Mouse (Mus musculus) gastrocnemius, postnatal 25 days (tissue): Measurements from ENCODE around the gene Fbxo44. TPM values are rescaled to one million over a fixed set of nuclear protein-coding genes. Genes with fewer than 3 reads are reported as not detected.

Experiments
- DNase-seq: peaks from one replicate; pipeline ENCODE4 v3.0.0; 2022
- total RNA-seq, 2 experiments: library from RNA; stranded (reverse); gene quantifications; 1 replicate in 1 of 2; 2 replicates in 1 of 2; pipeline ENCODE4 v1.2.3; 2021

The Fbxo44 gene
- total RNA-seq, 2 experiments from 2014 or later, result 6.4 to 7.1 TPM

DNA sequence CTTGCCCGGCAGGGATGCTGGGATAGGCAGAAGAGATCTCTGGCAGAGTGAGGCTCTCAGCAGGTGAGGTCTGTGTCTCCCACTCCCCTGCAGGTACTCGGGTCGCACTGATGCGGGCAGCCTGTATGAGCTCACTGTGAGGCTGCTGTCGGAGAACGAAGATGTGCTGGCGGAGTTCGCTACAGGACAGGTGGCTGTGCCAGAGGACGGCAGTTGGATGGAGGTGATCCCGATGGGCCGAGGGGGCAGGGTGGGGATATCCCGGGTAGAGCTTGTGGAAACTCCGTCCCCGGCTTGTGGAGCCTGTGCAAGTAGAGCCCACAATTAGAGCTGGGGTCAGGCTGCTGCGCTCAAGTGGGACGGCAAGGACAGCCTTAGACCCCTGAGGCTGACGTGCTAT is 5.3 kb upstream of the Fbxo44 start:
- no peak for DNase-seq

DNA sequence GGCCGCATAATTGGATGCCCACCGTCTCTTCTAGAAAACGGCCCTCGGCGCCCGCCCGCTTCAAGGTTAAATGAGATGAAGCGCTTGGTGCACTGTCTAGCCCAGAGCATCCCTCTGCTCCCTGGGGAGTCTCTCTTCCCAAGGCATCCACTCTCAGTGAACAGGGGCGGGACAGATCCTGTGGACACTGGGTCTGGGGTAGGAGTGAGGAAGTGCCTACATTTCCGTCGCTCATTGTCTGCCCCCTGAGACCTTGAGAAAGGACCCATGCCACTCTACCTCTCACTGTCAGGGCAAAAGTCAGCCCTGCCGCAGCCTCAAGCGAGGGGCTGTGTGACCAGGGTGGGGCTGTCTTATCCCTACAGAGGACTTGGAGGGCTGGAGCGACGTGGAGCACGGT is 4.2 kb upstream of the Fbxo44 start:
- no peak for DNase-seq

DNA sequence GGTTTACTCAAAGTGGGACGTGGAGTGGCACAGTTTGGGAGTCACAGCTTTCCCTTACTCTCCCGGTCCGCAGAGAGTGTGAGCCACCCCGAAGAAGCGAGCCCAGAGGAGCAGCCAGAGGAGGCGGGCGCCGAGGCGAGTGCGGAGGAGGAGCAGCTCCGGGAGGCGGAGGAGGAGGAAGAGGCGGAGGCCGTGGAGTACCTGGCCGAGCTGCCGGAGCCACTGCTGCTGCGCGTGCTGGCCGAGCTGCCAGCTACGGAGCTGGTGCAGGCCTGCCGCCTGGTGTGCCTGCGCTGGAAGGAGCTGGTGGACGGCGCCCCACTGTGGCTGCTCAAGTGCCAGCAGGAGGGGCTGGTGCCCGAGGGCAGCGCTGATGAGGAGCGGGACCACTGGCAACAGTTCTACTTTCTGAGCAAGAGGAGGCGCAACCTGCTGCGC is 3.7 kb upstream of the Fbxo44 start:
- DNase-seq, result peak; percentile 75

DNA sequence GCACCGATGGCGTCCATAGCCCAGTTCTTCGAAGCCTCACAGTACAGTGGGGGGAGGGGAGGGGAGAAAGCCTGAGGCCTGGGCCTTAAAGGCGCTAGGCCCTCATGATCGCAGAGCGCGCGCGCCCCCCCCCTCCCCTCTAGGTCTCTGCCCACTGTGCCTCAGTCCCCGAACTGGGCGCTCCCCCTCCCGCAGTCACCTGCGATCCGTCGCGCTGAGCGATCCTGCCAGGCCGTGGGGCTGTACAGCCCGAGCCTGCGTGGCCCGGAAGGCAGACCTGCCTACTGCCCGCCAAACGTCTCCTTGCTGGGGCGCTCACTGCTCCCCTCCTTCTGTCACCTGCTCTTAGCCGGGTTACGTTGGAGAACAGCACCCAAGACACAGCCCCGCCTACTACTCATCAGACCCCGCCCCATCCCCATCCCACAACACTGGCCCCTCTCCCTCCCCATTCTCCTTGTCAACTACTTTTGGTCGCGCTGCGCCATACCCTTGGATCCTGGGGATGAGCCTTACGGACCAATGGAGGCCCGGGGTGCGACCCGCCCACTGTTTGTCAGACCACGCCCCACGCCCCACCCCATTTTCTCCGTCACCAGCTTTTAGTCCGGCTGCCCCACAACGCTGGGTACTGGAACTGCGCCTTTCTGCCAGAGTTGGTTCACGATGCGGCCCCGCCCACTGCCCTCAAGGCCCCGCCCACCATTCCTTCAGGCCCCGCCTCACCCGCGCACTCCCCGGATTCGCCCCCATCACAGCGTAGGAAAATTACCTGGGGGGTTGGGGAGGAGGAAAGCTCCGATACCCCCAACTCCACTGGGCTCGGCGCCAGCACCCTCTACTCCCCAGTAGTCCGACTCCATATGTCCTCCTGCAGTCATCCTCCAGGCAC is 492 bp downstream of the Fbxo44 start:
- DNase-seq, result peak; percentile 87

DNA sequence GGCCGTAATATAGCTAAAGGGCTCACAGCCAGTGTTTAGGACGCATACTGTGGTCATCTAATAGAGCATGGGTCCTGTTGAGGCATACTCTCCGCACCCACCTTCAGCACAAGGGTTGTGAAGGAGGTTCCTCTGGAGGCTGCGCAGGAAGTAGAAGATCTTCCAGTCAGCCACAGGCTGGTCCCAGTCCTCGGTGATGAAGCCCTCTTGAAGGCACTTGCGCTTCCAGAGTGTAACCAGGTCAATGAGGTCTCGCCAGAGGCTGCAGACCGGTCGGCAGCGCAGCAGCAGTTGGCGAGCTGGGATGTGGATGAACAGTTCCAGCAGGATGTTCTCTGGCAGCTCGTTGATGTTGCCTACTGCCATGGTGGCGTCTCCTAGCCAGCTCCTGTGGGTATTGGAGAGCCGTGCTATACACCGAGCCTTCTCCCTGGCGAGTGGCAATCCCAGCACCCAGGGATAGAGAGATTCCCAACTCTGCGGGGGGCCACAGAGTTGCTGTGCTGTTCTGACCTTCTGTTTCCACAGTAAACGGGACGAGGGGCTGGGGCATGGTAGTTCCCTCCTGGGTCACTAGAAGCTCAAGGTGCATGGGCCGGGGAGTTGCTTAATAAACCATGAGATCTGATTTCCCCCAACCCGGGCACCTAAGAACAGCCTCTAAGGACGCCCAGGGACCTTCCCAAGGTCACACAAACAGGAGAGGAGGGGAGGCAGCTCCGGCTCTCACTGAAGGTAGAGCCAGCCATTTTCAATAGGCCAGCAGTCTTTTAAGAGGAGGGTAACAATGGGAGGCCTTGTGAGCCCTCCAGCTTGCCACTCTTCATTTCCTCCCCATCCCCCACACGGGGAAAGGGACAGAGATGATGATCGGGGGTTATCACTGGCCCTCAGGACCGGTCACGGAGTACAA is 1.6 kb downstream of the Fbxo44 start:
- DNase-seq, result no peak

DNA sequence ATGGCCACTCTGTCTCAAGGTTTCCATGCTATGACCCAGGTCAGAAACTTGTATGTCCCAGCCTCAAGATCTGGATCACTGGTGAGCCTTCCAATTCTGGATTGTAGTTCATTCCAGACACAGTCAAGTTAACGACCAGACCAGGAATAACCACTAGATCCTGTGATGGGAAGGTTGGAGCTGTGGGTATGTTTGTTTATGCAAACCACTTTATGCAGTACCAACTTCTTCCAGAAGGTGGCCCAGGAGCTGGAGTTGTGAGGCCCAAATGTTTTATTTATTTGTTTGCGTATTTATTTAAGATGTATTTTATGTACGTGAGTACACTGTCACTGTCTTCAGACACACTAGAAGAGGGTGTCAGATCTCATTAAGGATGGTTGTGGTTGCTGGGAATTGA is 5.3 kb downstream of the Fbxo44 start:
- DNase-seq, result no peak

DNA sequence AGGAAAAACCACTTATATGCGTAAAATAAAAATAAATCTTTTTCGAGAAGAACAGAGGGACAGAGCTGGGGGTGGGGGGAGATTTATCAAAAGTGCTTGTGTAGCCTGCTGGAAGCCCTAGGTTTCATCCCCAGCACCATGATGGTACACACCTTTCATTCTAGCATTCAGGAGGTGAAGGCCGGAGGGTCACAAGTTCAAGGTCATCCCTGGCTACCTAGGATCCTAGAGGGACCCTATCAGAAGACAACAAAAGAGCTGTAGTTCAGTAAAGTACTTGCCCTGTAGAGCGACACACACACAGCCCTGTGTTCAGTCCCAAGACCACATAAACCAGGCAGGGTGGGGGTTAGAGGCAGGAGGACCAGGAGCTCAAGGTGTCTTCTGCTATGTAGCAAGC is 6.3 kb downstream of the Fbxo44 start:
- DNase-seq, result no peak

DNA sequence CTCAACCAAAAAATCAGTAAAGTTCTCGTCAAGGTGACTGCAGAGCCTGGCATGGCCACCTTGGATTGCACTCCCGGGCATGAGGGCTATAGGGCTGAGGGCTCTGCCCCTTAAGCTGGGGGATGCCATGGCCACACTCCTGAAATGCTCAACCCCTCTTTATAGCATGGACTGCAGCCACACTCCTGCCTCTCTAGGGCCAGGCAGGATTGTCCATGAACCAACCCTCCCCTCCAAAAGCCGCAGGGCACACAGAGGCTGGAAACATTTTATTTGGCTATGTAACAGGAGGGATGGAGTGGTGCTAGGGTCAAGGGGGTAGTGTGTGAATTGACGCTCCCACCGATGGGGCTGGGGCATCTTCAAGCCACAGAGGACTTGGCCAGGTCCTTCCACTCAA is 7.7 kb downstream of the Fbxo44 start:
- no peak for DNase-seq

DNA sequence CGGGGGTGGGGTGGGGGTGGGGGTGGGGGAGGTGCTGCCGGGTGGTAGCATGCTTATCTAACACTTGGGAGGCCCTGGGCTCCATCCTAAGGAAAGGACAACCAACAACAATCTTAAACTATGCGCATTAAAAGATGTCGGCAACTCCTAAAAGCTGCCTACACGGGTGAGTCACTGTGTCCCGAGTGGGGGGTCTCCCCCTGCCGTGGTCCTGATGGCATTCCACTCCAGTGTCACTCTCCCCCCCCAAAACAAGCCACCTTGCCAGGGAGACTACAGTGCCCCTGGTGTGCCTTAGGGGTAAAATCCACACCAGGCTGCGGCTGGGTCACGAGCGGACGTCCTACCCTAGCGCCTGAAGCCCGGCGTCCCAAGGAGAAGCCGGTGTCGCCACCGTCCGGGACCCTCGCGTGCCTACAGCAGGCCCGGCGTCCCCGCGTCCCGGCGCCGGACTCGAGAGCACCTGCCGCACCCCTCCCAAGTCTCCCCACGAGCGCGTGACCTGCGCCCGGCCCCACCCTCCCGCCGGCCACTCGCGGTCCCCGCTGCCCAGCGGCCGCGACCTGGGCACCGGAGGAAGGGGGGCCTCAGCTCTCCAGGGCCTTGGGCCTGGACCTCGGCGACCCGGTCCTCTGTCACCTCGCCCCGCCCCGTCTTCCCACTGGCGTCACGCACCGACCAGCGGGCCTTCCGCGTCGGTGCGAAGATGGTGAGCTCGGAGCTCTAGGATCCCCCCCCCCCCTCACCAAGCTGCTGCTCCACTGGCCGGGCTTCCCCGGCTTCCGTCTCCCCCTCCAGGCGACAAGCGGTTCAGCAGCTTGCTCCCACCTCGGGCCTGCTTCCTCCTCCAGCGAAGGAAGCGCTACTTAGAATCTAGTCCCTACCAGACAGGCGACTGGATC is 8.8 kb downstream of the Fbxo44 start, which contains the start of gene Fbxo6:
Gene Fbxo6, minus strand, starts transcription at position 874 of the 902 bp plus-strand sequence.
- DNase-seq, result peak; percentile 91

DNA sequence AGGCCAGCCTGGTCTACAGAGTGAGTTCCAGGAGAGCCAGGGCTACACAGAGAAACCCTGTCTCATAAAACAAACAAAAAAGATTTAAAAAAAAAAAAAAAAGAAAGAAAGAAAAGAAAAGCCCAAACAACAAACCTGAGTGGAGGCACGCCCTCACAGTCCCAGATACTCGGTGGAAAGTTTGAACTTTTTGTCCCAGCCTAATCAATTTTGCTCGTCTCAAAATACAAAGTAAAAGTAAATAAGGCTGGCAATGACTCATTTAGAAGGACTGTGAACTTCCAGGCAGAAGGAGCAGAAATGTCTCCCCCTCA is 9.4 kb downstream of the Fbxo44 start:
- DNase-seq, result no peak

DNA sequence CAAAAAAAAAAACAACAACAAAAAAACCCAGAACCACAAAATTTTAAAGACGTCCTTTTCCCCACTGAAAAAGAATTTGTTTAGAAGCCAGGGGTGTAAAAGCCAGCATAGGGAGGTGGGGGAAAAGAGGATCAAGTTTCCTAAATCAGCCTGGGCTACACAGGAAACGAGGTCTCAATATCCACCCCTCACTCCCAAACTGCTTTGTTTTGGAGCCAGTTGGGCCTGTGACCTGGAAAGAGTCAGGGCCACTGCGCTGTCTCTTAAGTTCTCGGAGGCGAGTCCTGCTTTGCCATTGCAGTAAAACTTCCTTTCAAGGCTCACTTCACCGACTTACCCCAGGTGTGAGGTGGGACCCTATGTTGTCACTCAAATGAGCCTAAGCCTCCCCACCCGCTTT is 10.0 kb downstream of the Fbxo44 start:
- DNase-seq, result no peak

DNA sequence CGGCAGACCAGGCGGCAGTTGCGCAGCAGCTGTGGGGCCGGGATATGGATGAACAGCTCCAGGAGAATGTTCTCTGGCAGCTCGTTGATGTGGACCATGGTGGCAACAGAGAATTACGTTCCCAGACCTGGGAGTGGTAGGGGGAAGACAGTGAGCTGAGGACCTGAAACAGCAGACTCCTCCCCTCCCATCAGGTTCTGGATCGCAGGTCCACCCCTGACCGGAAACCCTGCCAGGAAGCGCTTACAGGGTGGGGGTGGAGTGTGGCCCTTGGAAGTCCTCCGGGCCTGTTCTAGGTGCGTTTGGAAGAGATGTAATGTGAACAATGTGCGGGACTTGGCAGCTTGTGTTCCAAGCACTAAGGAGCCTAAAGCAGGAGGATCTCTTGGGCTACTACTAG is 10.7 kb downstream of the Fbxo44 start:
- no peak for DNase-seq

DNA sequence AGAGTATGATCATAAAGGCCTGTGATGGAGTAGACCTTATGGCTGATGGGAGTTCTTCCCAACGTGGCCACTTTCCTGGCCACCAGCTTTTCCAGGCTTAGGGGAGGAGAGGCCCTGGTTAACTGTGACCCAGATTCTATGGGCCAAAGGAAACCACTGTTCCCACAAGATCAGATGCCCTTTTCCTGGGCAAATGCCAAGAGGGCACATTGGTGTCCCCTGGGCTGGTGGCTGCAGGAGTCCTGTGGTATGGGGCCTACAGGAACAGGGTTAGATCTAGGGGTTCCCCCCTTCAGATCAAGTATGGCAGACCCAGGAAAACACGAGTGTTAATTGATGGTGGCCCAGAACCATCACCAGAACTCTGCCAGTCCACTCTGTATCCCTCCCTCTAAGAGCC is 12.6 kb downstream of the Fbxo44 start:
- no peak for DNase-seq

DNA sequence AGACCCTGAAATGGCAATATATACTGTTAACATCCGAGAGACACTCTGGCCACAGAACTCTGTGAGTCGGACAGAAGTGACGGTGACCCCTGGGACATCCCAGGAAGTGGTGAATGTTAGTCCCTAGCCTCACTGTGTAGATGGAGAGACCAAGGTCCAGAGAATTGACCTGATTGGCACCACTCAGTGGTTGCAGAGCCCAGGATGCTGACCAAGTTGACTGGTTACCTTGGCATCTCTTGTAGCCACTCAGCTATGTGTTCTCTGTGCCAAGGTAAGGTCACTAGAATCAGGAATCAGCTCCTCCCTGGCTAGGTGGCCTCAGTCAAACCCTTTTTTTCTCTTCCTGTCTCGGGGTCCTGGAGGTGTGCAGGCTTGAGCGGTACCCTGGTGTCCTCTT is 16.6 kb downstream of the Fbxo44 start:
- no peak for DNase-seq

DNA sequence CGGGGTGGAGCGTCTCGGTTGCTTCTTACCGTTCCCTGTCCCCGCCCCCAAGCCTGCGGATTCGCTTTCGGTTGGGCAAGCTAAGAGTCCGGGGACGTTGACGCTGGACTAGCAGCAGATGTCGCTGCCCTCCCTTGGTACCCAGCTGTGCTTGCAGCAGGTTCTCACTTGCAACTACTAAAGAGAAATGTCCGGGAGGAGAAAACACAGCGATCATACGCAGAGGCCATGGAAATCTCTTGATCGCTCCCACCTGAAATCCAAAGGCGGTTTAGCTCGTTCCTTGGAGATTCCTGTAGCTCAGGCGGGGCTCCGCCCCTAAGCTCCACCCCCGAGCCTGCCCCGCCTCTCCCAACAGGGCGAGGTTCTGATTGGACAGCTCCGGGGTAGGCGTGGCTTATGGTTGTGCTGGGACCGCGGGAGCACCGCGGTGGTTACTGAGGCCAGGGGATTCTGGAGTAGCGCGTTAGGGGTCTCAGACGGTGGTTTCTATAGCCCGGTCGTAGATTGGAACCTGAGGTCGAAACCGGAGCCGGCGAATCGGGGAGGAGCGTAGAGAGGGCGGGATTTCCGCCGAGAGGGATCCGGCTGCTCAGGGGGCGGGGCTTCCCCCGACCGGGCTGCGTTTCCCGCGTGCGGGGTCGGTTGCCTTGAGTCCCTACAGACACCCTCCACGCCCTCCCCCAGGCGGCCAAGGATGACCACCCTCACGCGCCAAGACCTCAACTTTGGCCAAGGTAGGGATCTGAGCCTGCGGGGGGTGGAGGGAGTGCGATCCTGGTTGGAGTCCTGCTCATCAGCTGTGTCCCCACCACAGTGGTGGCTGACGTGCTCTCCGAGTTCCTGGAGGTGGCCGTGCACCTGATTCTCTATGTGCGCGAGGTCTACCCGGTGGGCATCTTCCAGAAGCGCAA is 19.9 kb downstream of the Fbxo44 start:
- peak; percentile 89 for DNase-seq

DNA sequence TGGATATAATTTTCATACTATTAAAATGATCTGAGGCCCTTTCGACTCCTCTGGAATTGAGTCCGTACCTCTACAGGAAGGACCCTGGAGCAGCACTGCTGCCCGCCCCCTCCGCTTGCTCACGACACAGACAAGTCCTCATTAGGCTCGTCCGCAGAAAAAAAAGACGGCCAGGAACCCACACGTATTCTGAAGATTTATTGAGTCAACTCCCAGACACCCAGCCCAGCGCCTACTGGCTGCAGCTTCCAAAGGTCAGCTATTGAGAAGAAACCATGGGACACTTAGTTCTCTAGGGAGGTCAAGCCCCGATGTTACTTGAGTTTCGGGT is 20.6 kb downstream of the Fbxo44 start:
- no peak for DNase-seq

DNA sequence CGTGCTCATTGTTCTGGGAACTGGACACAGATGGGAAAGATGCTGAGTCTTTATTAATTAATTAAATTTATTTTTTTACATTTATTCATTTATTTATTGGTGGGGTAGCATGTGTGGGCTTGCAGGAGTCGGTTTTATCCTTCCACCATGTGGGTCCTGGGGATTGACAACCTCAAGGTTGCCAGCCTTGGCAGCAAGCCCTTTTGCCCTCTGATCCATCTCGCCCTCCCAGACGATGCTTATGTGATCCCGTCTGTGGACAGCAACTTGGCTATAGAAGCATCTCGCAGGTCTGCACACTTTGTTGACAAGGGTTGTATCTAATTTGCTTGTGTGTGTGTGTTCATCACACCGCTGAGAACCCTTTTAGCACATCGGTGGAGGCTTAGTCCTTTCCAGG is 22.8 kb downstream of the Fbxo44 start:
- DNase-seq, result no peak

DNA sequence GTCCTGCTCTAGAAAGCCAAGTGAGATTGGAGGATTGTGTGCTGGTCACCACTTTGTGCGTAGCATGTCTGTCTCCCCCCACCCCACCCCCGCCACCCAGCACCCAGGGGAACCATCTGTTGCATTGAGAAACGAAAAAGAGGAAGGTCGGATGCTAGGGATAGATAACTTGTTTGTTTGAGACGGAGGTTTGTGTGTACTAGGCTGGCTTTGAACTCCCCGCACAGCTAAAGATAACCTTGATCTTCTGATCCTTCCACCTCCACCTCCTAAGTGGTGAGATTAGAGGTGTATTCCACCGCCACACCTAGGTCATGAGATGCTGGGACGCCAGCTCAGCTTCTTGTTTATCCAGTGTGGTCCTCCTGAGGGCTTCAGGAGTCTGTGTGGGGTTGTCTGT is 25.3 kb downstream of the Fbxo44 start:
- no peak for DNase-seq

DNA sequence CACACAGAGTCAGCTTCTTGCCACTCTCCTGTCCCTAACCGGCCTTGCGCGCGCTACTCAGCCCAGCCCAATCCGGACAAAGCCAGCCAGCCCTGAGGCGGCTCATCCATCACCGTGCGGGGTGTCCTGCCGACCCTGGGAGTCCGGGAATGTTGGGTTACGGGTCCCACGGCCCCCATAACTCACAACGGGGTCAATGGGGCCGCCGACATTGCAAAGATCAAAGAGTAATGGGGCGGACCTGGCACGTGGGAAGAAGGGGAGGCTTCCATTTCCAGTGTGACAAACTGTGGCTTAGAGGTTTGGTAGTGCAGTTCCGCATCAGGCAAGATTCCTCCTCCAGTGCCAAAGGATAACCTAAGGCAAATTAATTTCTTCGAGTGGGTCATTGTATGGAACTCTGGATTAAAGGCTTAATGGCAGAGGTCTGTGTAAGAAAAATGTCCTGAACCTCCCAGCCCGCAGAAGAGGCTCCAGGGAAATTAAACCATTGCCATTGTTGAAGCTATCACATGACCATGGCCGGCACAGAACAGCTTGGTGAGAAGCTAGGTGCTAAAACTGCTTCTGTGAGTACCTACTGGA is 28.7 kb downstream of the Fbxo44 start:
- no peak for DNase-seq

DNA sequence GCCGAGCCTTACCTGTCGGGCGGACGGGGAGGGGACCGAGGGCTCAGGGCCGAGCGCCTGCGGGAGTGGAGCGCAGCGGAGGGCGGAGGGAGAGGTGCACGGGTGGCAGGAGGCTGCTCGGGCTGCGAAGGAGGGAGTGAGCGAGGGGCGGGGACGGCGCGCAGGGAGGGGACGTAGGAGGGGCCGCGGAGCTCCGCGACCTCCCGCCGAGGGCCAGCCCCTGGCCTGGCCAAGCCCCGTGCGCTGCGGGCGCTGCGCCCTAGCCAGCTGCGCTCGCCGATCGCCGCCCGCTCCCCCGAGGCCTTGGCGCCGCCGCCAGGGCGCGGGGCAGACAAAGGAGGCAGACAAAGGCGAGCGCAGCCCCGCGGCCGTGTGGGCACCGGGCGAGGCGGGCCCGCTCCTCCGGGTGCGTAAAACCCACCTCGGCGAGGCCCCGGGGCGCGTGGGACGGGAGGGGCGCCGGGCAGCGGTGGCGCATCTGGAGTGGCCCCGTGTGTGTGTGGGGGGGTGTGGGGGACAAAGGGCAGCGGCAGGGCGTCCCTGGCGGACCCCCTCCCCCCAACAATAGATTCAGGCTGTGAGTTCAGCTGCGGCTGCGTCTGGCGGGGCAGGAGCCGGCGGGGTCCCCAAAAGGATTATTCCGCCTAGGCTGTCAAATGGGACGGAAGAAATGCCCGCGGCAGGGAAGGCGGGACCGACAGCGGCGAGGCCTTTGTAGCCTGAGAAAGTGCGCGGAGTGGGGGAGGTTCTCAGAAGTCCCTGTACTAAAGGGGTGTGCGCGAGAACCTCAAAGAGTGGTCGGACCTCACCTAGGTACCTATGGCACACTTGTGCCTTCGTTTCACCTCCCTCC is 29.5 kb downstream of the Fbxo44 start, which contains the start of gene Draxin:
Gene Draxin, minus strand, starts transcription at position 138 of the 853 bp plus-strand sequence.
- no peak for DNase-seq
